Mouse (Mus musculus) fat pad, adult 2 months (tissue): ENCODE measurements around the gene Psmf1.

Source experiments
- DNase-seq: peaks from one replicate; pipeline ENCODE4 v3.0.0-alpha.2; 2011; ENCODE audit warnings: low read depth, low spot score; ENCODE audit errors: extremely low read depth

The Psmf1 gene

DNA sequence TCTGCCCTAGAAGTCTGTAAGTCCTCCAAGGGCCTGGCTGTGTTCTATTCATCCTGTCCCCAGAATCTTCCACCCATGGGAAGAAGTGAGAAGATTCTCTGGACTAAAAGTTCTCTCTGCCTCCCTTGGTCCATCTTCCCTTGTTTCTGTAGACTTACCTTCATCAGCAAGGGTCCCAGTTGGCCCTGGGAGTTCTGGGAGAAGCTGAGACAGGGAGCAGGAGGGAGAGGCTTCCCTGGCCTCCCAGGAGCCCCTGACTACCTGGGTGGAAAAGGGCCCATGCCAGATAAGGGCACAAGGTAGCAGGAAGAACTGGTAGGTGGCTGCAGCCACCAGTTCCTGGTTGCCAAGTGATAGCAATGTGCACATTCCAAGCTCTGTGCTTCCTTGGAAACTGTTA lies at the start of gene Psmf1:
Gene Psmf1, minus strand, starts transcription at position 342 of the 400 bp plus-strand sequence.
- no peak for DNase-seq

GRCm38 (mm10) chr2:151791156-151791555 lies 47.2 kb upstream of the Psmf1 start:
- DNase-seq = no peak

DNA sequence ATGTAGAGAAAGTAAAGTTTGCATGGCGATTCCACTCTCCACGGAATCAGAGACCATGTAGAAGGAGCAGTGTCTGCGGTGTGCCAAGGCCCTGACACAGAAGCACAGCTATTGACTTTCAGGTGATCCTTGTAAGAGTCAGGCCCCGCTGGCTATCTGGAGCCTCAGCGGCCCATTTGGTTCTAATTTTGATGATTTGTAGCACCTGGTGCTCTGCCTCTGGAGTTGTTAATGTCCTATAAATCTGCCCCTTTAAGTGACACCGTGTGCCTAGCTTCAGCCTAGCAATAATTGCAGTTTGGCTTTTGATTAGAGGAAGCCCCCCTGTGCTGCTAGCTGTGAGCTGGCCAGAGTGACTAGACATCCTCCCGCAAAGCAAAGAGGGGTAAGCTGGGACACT lies 46.2 kb upstream of the Psmf1 start:
- DNase-seq = no peak

DNA sequence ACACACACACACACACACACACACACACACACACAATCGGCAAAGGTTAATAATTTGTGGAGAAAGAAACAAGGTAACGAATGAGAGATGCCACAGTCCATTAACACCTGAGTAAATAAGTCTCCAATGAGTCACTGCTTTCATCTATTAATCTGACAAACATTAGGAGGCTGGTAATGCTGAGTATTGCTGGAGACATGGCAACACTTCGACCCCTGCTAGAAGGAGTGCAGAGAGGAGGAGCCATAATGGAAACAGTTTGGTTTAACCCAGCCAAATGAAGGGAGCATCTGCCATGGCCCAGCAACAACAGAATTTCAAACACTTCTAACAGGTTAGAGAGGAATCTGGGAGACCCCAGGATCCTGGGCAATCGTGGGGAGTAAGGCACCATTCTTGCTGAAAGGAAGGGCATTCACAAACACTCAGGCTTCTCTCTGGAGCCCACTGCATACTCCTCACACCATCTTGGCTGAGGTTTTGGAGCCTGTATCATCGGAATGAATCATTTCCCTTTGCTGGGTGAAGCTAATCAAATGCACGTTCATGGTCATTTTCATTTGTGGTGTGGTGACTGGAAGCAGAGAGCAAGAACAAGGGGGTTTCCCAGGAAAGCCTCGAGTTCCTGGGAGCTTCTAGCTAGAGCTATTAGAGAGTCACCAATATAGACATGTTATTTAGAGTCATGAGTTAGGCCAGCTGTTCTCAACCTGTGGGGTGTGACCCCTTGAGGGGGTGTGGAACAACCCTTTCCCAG lies 44.4 kb upstream of the Psmf1 start:
- no peak for DNase-seq

DNA sequence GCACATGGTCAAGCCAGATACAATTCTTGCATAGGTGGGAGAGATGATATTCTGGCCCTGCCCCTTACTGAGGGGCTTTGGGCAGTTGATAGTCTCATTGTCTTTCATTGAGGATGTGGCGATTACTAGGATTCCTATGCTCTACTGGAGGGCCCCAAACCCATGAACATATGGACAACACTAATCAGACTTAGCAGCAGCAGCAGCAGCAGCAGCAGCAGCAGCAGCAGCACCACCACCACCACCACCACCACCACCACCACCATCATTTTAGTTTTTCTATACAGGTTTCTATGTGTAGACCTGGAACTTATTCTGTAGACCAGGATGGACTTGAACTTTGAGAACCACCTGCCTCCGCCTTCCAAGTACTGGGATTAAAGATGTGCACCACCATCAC lies 39.5 kb upstream of the Psmf1 start:
- no peak for DNase-seq

- no peak for DNase-seq
These were observed 33.4 kb upstream of the Psmf1 start for GRCm38 (mm10) chr2:151777366-151777765.

GRCm38 (mm10) chr2:151773476-151773875 lies 29.5 kb upstream of the Psmf1 start:
- no peak for DNase-seq

DNA sequence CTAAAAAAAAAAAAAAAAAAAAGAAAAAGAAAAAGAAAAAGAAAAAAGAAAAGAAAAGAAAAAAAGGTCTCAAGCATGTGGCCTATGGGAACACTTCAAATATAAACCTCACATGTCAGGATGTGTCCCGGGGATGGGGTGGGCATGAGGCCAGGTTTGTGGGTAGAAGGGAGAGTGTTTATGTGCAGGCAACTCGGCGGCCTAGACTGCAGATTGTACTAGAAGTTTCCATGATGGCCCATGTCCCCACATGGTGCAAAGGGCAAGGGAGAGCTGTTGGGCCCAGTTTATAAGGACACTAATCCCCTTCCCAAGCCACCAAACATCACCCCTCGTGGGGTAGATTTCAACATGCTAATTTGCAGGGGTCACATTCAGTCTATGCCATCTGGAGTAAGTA lies 28.2 kb upstream of the Psmf1 start:
- DNase-seq = no peak

DNA sequence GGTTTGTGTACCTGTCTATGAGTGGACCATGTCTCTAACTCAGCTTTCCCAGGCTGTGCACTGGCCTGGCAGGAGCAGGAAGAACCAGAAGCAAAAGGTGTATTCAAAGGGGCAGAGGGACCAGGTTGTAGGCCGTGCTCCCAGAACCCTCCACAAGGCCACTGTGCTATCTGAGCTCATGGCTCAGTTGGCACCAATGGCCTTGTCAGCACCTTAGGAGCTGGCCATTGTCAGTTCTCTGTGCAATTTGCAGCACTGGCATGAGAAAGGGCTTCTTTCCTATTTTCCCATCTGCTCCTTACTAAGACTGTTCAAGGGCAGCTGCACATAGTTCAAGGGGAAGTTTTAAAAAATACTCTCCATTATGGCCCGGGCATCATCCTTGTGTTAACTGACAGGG lies 20.6 kb upstream of the Psmf1 start:
- no peak for DNase-seq

DNA sequence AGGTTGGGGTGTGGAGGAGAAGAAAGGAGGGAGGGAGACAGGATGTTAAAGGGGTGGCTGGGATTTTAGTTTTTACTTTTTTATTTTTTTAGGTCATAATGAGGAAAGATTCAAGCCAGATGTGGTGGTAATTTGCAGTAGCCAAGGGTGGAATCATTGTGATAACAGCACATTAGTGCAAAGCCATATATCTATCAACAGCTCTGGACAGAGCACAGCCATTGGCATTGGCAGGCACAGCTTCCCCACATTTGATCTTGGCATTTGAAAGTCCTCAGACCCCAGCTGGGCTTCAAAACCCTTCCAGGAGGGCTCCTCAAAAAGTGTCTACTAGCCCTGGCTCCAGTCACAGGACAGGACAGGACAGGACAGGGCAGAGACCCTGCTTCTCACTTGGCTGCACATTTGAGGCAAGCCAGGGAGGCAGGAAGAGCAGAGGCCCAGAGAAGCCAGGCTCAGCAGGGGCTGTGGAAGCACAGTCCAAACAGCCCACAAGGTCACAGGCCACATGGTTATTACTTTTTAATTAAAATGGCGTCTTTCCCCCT lies 14.9 kb upstream of the Psmf1 start:
- no peak for DNase-seq

- DNase-seq = no peak
These were observed 13.5 kb upstream of the Psmf1 start for GRCm38 (mm10) chr2:151757451-151757850.

- no peak for DNase-seq
These were observed 12.5 kb upstream of the Psmf1 start for GRCm38 (mm10) chr2:151756277-151757061.

- no peak for DNase-seq
These were observed 7.3 kb upstream of the Psmf1 start for GRCm38 (mm10) chr2:151751330-151751729.

DNA sequence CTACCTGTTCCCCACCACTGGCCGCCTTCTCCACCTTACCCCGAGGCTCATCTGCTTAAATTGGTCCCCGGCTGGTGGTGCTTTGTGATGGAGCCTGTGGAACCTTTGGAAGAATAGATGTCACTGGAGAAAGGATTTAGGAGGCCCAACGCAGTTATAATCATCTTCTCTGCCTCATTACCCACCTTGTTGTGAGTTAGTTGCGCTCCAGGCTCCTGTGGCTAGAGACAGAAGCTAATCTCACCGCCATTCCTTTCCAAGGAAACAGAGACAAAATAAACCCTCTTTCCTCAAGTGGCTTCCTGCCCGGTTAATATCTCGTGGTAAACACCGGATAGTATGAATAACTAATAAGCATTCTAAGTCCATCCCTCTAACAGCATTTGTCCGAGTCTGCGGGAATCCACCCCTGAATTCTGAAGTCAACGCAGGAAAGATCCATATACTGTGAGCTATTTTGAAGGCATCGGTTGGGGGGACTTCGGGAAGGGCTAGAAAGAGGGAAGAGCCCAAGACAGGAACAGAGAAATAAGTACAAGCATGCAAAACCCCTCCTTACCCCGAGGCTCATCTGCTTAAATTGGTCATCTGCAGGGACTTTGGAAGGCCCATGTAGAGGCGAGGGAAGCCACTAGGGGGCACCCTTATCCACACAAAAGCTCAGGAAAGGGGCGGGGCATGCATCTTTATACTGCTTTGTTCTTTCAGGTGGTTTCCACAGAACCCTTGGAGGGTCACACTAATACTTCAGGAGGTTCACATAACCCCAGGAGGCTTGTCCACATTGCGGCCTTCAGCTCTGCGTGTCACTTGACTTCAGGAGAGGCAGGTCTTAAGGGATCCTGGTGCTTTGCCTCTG lies 4.1 kb upstream of the Psmf1 start:
- DNase-seq = no peak

GRCm38 (mm10) chr2:151742850-151743679 lies 921 bp downstream of the Psmf1 start:
- DNase-seq = no peak

DNA sequence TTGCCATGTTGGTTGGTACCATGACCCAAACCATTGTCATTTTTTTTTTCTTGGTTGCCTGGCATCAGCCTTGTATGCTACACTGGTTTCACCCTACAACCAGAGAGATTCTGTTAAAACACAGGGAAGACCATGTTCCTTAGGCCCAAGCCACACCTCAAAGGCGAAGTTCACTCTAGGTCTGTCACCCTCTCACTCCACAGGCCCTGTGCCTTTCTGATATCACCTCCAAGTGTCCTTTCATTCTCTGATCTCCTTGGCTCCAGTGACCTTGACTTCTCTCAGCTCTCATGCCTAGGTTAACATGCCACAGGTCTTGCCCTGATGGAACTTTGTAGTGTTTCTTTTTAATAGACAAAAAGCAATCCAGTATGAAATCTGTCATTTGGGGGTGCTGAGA lies 1.9 kb downstream of the Psmf1 start:
- DNase-seq = no peak

DNA sequence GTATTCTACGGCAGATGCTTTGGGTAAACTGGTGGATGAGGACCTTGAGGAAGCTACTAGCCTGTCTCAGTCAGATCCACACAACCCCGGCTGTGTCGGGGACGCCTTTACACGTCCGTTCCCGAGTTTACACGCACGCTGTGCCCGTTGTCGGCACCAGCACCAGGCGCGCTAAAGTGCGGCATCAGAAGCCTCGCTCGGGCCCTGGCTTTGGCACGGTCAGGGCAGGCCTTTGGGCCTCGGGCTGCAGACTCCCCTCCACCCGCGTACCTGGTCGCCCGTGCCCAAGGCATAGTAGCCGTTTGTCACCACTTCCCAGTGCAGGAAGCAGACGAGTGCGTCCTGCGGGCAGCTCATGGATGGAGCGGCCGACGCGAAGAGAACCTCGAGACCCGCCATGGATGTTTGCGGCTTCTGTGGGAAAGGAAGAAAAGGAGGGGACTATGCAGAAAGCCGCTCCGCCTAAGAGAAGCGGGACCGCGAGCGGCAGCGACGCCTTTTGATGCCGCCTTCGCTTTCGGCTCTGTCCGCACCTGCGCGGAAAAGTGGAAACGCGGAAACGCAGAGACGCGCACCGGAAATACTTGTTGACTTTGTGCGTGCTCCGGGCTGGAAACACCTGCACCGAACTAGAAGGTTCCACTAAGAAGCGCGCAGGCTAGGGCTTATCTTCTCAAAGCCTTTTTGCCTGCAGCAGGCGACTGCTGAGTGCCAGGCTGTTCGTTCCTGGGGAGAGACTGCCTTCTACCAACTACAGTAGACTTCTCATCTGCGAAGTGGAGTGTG lies 3.1 kb downstream of the Psmf1 start:
- DNase-seq = peak; percentile 34

DNA sequence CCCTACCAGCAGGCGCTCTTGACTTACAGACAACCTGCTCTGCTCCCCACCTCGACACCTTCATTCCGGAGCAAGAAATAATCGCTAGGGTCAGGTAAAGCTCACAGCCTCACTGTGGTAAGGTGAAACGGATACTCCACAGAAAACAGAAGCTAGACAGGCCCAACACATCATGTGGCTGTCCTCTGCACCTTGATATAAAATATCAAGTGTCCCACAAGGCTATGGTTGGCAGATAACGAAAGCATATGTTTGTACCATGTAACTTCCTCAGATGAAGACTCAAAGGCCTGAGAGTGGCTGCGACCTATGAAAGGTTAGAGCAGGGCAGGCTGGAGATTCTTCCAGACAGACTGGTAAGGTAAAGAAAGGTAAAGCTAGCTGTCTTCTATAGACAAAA lies 4.5 kb downstream of the Psmf1 start:
- DNase-seq = no peak

DNA sequence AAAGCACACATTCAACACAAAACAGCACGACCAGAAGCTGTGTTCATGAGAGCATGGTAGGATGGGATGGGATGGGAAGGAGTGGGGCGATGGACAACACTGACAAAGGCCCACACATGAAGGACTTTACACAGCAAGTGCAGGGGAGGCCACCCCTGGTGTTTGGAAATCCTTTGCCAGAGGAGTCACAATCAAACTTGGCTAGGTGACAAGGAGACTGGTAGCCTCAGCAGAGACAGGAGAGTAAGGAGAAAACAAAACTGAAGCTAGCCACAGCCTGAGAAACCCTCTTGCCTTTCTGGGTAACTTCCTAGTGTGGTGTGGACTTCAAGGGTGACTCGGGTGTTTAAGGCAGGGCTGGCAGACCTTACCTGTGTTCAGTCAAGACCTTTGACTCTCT lies 4.9 kb downstream of the Psmf1 start:
- no peak for DNase-seq

DNA sequence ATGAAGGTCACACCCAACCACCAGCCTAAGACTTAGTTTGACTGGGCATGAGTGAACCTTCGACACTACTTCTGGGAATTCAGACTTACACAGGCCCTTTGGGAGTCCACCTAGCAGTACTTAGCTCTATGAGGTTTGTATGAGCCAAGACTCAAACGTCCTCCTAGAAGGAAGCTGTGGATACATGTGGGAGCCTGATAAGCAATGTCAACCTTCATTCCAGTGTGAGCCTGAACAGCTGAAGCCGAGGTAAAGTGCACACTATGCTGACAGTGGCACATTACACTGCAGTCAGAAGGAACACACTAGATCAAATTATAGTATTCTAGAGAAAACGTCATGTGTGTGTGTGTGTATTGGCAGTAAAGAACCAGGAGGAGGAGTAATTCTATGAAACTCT lies 5.5 kb downstream of the Psmf1 start:
- no peak for DNase-seq
